Mouse (Mus musculus): Measurements from ENCODE around the gene Snx29.

Gene Snx29

GRCm38 (mm10) chr16:11359919-11360318, 37.2 kb downstream of the Snx29 start:
- peak; percentile 86 for DNase-seq (ENCODE audit: low read depth, low spot score)

- DNase-seq (ENCODE audit: low read depth, low spot score), result peak; percentile 70
Observed at GRCm38 (mm10) chr16:11360576-11360975, 37.9 kb downstream of the Snx29 start.

GRCm38 (mm10) chr16:11365626-11366025, 42.9 kb downstream of the Snx29 start:
- no peak for DNase-seq (ENCODE audit: low read depth, low spot score)

- no peak for DNase-seq (ENCODE audit: low read depth, low spot score)
Observed at GRCm38 (mm10) chr16:11366851-11367250, 44.1 kb downstream of the Snx29 start.

GRCm38 (mm10) chr16:11368412-11368811, 45.7 kb downstream of the Snx29 start:
- DNase-seq (ENCODE audit: low read depth, low spot score), result no peak

GRCm38 (mm10) chr16:11369162-11369561, 46.5 kb downstream of the Snx29 start:
- no peak for DNase-seq (ENCODE audit: low read depth, low spot score)

GRCm38 (mm10) chr16:11369642-11370041, 46.9 kb downstream of the Snx29 start:
- DNase-seq (ENCODE audit: low read depth, low spot score), result no peak

GRCm38 (mm10) chr16:11370132-11370544, 47.4 kb downstream of the Snx29 start:
- no peak for DNase-seq (ENCODE audit: low read depth, low spot score)

GRCm38 (mm10) chr16:11379264-11379663, 56.6 kb downstream of the Snx29 start:
- no peak for DNase-seq (ENCODE audit: low read depth, low spot score)

GRCm38 (mm10) chr16:11380038-11380437, 57.3 kb downstream of the Snx29 start:
- no peak for DNase-seq (ENCODE audit: low read depth, low spot score)

- no peak for DNase-seq (ENCODE audit: low read depth, low spot score)
Observed at GRCm38 (mm10) chr16:11380871-11381270, 58.2 kb downstream of the Snx29 start.

- no peak for DNase-seq (ENCODE audit: low read depth, low spot score)
Observed at GRCm38 (mm10) chr16:11384361-11384760, 61.7 kb downstream of the Snx29 start.

GRCm38 (mm10) chr16:11385150-11385549, 62.4 kb downstream of the Snx29 start:
- DNase-seq (ENCODE audit: low read depth, low spot score), result no peak

- no peak for DNase-seq (ENCODE audit: low read depth, low spot score)
Observed at GRCm38 (mm10) chr16:11385798-11386197, 63.1 kb downstream of the Snx29 start.

GRCm38 (mm10) chr16:11386221-11386620, 63.5 kb downstream of the Snx29 start:
- no peak for DNase-seq (ENCODE audit: low read depth, low spot score)

GRCm38 (mm10) chr16:11388085-11388484, 65.4 kb downstream of the Snx29 start:
- DNase-seq (ENCODE audit: low read depth, low spot score), result no peak

- peak; percentile 30 for DNase-seq (ENCODE audit: low read depth, low spot score)
Observed at GRCm38 (mm10) chr16:11389324-11389723, 66.6 kb downstream of the Snx29 start.

GRCm38 (mm10) chr16:11396570-11396969, 73.9 kb downstream of the Snx29 start:
- no peak for DNase-seq (ENCODE audit: low read depth, low spot score)

GRCm38 (mm10) chr16:11399386-11399785, 76.7 kb downstream of the Snx29 start:
- no peak for DNase-seq (ENCODE audit: low read depth, low spot score)

- DNase-seq (ENCODE audit: low read depth, low spot score), result no peak
Observed at GRCm38 (mm10) chr16:11399845-11400565, 77.3 kb downstream of the Snx29 start.

GRCm38 (mm10) chr16:11400936-11401335, 78.2 kb downstream of the Snx29 start:
- no peak for DNase-seq (ENCODE audit: low read depth, low spot score)

- no peak for DNase-seq (ENCODE audit: low read depth, low spot score)
Observed at GRCm38 (mm10) chr16:11405193-11405592, 82.5 kb downstream of the Snx29 start.

- no peak for DNase-seq (ENCODE audit: low read depth, low spot score)
Observed at GRCm38 (mm10) chr16:11406201-11406600, 83.5 kb downstream of the Snx29 start.

GRCm38 (mm10) chr16:11406622-11407021, 83.9 kb downstream of the Snx29 start:
- no peak for DNase-seq (ENCODE audit: low read depth, low spot score)

Data from ZHBTc4 (cell line).